Mouse (Mus musculus) hindbrain, embryonic 14.5 days (tissue): Measurements from ENCODE around the gene Gal. TPM values are rescaled to one million over a fixed set of nuclear protein-coding genes. Genes with fewer than 3 reads are reported as not detected.

Source experiments
- ATAC-seq: fragments of 200-750 bp; cut with Nextera tagmentation; 2 replicates; pipeline ENCODE4 v1.8.0; 2017; ENCODE audit warnings: moderate number of reproducible peaks, mild to moderate bottlenecking, moderate TSS enrichment, moderate library complexity; ENCODE audit not compliant: low FRiP score
- DNase-seq: peaks from one replicate; pipeline ENCODE4 v3.0.0-alpha.2; 2015; ENCODE audit warnings: low spot score
- H3K27ac ChIP-seq: fragments of 300-500 bp; sonication (generic); 2 replicates; pipeline ENCODE4 v1.5.1; 2014; ENCODE audit warnings: mild to moderate bottlenecking, moderate library complexity
- H3K27me3 ChIP-seq: fragments of 300-500 bp; sonication (generic); 2 replicates; pipeline ENCODE4 v1.6.1; 2014; ENCODE audit warnings: mild to moderate bottlenecking, low read length, mixed read lengths; ENCODE audit not compliant: control insufficient read depth, insufficient read depth
- H3K36me3 ChIP-seq: fragments of 300-500 bp; sonication (generic); replicated peaks from 2 replicates; pipeline ENCODE4 v1.6.1; 2014; ENCODE audit not compliant: control insufficient read depth, insufficient read depth
- H3K4me1 ChIP-seq: fragments of 300-500 bp; sonication (generic); replicated peaks from 2 replicates; pipeline ENCODE4 v1.6.1; 2014; ENCODE audit warnings: antibody characterized with exemption, low read length, mixed read lengths; ENCODE audit not compliant: control insufficient read depth, insufficient read depth
- H3K4me2 ChIP-seq: fragments of 300-500 bp; sonication (generic); replicated peaks from 2 replicates; pipeline ENCODE4 v1.6.1; 2014; ENCODE audit warnings: mild to moderate bottlenecking, moderate library complexity
- H3K4me3 ChIP-seq: fragments of 300-500 bp; sonication (generic); replicated peaks from 2 replicates; pipeline ENCODE4 v1.5.1; 2014; ENCODE audit warnings: mild to moderate bottlenecking, low read length
- H3K9ac ChIP-seq: fragments of 300-500 bp; sonication (generic); 2 replicates; pipeline ENCODE4 v1.6.1; 2014
- H3K9me3 ChIP-seq: fragments of 300-500 bp; sonication (generic); 2 replicates; pipeline ENCODE4 v1.6.1; 2016; ENCODE audit warnings: low read length; ENCODE audit not compliant: control insufficient read depth
- WGBS: fragments of 180-500 bp; shearing (Covaris S2); extraction: QIAGEN DNeasy Blood & Tissue Kit; methylation state at CpG from one replicate; pipeline ENCODE4 v1.1.7; 2014; 5-methylcytosine and 5-hydroxymethylcytosine counted together
- polyA plus RNA-seq: library from polyadenylated mRNA; unstranded; fragments of >200 nt; fragmentation: Nextera tagmentation; extraction: Ambion mirVana; gene quantifications from 2 replicates; pipeline ENCODE4 v1.2.1, GENCODE M21; 2014

The Gal gene
- polyA plus RNA-seq, 1 experiment from 2014 or later = 22.4 TPM

DNA sequence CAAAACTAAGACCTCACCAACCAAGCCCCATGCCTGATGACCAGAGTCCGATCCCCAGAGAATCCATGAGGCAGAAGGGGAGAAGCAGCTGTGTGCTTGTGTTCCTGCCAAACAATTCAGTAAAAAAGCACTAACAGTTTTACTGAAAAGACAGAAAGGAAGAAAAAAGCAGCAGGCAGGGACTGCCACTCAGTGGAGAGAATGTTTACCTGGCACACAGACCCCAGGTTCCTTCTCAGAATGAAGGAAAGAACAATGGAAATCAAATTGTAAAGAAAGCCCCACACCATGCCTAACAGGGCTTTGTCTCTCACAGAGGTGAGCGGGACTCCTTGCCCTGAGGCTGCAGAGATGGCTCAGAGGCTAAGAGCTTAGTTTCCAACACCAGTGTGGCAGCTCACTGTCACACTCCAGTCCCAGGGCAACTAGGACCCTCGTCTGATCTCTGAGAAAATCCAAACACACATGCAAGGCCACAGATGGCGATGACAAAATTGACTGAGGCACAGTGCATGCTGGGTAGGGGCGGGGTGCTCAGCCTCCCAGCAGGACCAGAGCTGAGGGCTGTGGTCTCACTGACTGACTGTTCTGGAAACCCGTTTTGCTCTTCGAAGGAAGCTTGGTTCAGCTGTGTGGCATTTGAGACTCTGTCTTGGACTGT, 14.9 kb upstream of the Gal start:
- no peaks in the 10 kb centered on the region for H3K27me3 ChIP-seq
- peak; percentile 34; the same call in 1 of the 2 replicates for ATAC-seq
- WGBS = 47% methylated on average over 7 of the region's 7 CpGs
- H3K9me3 ChIP-seq = no peaks in the 10 kb centered on the region
- DNase-seq = no peak
- peak overlapping the region; percentile 62 for H3K27ac ChIP-seq
- H3K4me1 ChIP-seq = no peaks in the 10 kb centered on the region
- no peak overlapping the region for H3K4me2 ChIP-seq
- no peaks in the 10 kb centered on the region for H3K36me3 ChIP-seq
- no peak overlapping the region for H3K4me3 ChIP-seq
- no peak overlapping the region for H3K9ac ChIP-seq

DNA sequence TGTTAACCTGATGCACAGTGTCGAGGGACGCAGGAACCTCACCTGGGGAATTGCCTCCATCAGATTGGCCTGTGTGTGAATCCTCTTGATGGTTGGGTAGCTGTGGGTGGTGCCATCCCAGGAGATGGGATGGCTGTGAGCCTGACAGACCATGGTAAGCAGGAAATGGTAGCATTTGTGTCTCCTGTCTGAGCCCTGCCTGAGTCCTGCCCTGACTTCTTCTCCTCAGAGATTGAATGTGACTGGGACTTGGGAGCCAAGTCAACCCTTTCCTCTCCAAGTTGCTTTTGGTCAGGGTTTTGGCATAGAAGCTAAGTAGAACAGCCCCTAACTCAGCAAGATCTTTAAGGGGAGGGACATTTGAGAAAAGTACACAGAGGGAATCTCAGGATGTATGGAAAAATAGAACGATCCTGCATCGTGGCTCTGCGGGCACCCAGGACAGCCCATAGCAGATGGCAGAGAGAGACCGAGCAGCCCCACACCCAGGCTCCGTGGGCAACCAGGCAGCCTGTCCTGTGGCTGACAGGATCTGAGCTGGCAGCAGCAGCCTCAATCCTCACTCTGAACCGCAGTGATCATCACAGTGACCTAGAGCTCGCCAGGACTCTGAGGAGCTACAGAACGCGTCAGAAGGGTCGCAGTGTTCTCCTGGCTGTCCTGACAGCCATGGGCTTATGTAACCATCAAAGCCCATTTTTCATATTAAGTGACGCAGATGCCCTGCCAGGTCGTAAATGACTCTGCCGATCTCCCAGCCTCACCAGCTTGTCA, 13.9 kb upstream of the Gal start:
- H3K9ac ChIP-seq = no peak overlapping the region
- H3K4me2 ChIP-seq = no peak overlapping the region
- H3K4me1 ChIP-seq = no peaks in the 10 kb centered on the region
- no peaks in the 10 kb centered on the region for H3K27me3 ChIP-seq
- ATAC-seq = no peak
- no peaks in the 10 kb centered on the region for H3K36me3 ChIP-seq
- H3K27ac ChIP-seq = no peak overlapping the region
- DNase-seq = no peak
- H3K4me3 ChIP-seq = no peak overlapping the region
- 71% methylated on average over 15 of the region's 15 CpGs for WGBS
- H3K9me3 ChIP-seq = no peaks in the 10 kb centered on the region

DNA sequence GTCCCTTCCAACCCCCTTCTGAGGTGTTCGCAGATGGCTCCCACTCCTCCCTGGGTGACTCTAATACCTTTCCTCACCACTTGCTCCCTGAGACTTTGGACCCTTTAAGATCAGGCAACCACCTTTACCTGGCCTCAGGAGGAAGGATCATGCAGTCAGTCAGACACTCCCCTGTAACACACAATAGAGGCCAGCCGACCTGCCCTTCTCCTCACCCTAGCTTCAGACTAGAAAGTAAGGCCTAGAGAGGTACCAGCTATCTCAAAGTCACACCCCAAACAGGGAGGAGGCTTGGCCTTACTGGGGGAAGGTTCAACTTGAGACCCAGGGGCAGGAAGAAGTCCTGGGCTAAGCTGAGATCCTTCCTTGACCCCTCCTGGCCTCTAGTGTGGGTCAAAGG, 9.9 kb upstream of the Gal start:
- H3K4me1 ChIP-seq = no peaks in the 10 kb centered on the region
- no peak overlapping the region for H3K27ac ChIP-seq
- H3K4me2 ChIP-seq = no peak overlapping the region
- WGBS = 91% methylated on average over 2 of the region's 2 CpGs
- no peaks in the 10 kb centered on the region for H3K27me3 ChIP-seq
- no peaks in the 10 kb centered on the region for H3K36me3 ChIP-seq
- H3K9me3 ChIP-seq = no peaks in the 10 kb centered on the region
- H3K4me3 ChIP-seq = no peak overlapping the region
- DNase-seq = no peak
- ATAC-seq = no peak
- no peak overlapping the region for H3K9ac ChIP-seq

DNA sequence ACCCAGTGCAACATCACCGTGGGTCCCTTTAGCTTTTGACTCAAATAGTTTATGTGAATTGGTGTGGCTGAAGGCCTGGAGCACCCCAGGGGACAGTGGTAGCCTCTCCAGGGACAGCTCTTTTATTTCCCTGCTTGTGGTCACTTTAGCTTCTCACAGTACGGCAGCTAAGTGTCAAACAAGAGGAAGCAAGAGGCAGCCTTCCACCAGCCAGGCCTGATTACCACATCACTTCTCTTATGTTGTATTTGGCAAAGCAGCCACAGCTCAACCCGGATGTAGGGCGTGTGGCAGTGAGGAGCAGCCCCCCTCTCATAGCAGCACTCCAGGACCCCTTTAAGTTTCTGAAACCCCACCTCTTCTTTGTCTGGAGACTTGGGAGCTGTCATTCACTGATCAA, 8.6 kb upstream of the Gal start:
- no peak for ATAC-seq
- no peak overlapping the region for H3K4me3 ChIP-seq
- H3K27me3 ChIP-seq = no peaks in the 10 kb centered on the region
- H3K36me3 ChIP-seq = no peaks in the 10 kb centered on the region
- no peak overlapping the region for H3K27ac ChIP-seq
- no peak overlapping the region for H3K9ac ChIP-seq
- no peak for DNase-seq
- H3K4me1 ChIP-seq = no peaks in the 10 kb centered on the region
- H3K4me2 ChIP-seq = no peak overlapping the region
- H3K9me3 ChIP-seq = no peaks in the 10 kb centered on the region
- WGBS = 67% methylated on average over 4 of the region's 4 CpGs

DNA sequence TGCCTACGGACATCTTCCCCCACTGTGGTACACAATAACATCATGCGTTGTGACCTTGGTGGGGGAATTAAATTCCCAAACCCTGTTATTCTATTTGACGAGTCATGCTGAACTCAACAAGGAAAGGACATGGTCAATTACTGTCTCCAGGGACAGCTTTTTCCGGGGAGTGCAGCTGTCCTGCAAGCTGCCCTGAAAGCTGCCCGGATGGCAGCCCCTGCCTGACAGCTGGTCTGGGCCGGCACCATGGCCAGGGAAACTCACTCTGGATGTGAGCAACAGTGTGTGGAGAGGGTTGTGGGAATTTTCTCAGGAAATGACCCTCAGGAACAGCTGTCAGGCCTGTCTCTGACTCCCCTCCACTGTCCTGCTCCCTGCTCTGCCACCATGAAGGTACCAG, 8.1 kb upstream of the Gal start:
- 20% methylated on average over 6 of the region's 6 CpGs for WGBS
- no peak overlapping the region for H3K4me2 ChIP-seq
- H3K4me3 ChIP-seq = no peak overlapping the region
- ATAC-seq = no peak
- no peaks in the 10 kb centered on the region for H3K9me3 ChIP-seq
- no peaks in the 10 kb centered on the region for H3K4me1 ChIP-seq
- no peaks in the 10 kb centered on the region for H3K27me3 ChIP-seq
- H3K27ac ChIP-seq = no peak overlapping the region
- no peaks in the 10 kb centered on the region for H3K36me3 ChIP-seq
- DNase-seq = no peak
- no peak overlapping the region for H3K9ac ChIP-seq

DNA sequence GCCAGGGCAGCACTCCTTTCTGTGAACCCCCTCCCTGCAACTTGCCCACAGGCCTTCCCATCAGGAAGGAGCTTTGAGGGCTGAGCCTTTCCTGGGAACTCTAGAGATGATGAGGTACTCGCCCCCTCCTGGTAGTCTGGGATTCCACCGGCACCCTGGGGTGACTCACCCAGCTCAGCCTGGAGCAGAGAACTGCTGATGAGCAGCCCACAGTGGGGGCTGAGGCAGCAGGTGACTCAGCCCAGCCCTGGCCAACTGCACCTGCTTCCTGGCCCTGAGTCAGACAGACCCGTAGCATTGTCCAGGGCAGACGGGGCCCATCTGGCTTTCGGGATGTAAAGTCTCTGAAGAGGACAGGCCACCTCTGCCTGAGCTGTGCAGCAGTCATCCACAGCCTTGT, 4.9 kb upstream of the Gal start:
- H3K27ac ChIP-seq = no peak overlapping the region
- 0 out of 2 replicates have a peak, but pooled peaks have one; percentile 28 for ATAC-seq
- WGBS = 51% methylated on average over 5 of the region's 5 CpGs
- H3K9me3 ChIP-seq = no peaks in the 10 kb centered on the region
- DNase-seq = no peak
- no peaks in the 10 kb centered on the region for H3K4me1 ChIP-seq
- H3K36me3 ChIP-seq = no peaks in the 10 kb centered on the region
- no peak overlapping the region for H3K4me2 ChIP-seq
- H3K27me3 ChIP-seq = peaks cover 12% of the 10 kb centered on the region
- H3K9ac ChIP-seq = no peak overlapping the region
- no peak overlapping the region for H3K4me3 ChIP-seq

DNA sequence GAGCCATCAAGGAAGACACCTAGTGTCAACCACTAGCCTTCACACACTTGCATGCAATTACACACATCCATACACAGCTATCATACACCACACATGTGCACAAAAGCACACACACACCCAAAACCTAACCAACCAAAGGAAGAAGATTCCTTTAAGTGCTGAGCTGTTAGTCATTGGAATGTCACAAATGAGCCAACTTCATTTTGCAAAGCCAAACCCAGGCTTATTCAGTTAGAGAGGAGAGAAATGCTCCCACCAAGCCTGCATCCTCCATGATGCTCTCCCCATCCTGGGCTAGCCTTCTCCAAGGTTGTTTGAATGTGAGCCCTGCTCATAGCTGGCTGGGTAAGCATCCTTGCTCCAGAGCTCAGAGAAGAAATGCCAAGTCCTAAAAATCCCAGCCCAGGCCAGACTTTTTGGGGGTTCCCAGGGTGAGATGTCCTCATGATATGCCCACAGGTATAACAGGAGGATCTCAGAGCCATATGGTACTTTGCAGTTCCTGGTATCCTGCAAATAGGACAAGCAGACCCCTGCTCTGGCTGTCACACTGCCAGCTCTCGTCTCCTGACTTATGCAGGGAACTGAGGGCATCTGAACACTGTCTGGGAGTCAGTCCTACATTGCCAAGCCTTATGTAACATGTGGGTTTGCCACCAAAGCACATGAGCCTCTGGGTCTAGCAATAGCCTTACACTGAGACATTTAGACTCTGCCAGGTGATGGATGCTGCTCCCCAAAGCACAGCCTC, 8.6 kb downstream of the Gal start:
- Histone ChIP-seq H3K4me1 (no peaks in the 10 kb centered on the region), H3K4me3 (no peak overlapping the region), H3K36me3 (no peaks in the 10 kb centered on the region), H3K27ac (no peak overlapping the region), H3K27me3 (no peaks in the 10 kb centered on the region), H3K9ac (no peak overlapping the region), H3K4me2 (no peak overlapping the region), H3K9me3 (no peaks in the 10 kb centered on the region)
- ATAC-seq = no peak
- no peak for DNase-seq
- WGBS = 48% methylated on average over 1 of the region's 1 CpGs

DNA sequence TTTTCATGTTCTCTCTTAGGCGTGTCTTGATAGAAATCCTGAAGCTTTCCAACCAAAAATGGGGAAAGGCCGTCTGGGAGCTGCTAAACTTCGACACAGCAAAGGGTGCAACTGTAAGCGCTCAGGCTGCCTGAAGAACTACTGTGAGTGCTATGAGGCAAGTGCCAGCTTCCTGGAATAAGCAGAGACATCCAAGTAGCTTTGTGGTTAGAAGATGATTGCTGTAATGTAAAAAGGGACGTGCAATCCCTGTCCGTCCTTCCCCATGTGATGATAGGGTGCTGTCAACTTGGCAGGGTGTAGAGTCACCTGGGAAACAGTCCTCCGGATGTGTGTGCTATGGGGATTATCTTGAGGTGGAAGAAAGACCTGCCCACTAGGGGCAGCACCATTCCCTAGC, 10.3 kb downstream of the Gal start:
- 87% methylated on average over 7 of the region's 7 CpGs for WGBS
- no peak for DNase-seq
- H3K4me3 ChIP-seq = no peak overlapping the region
- H3K36me3 ChIP-seq = no peaks in the 10 kb centered on the region
- no peak overlapping the region for H3K4me2 ChIP-seq
- no peaks in the 10 kb centered on the region for H3K27me3 ChIP-seq
- no peak for ATAC-seq
- no peak overlapping the region for H3K27ac ChIP-seq
- no peaks in the 10 kb centered on the region for H3K9me3 ChIP-seq
- H3K9ac ChIP-seq = no peak overlapping the region
- H3K4me1 ChIP-seq = no peaks in the 10 kb centered on the region

DNA sequence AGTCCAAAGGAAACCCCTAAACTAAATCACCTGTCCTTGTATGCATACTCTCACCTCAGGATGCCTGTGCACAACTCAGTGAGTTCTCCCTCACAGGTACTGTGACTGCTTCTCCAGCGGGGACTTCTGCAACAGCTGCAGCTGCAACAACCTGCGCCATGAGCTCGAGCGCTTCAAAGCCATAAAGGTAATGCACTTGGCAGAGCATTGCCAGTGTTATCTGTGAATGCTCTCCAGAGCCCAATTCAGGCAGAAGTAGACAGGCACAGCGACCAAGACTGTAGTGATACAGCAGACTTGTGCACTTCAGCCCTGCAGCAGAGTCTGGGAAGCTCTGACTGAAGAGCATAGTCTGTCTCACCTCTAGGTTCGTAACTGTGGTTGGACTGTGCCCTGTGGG, 12.0 kb downstream of the Gal start:
- Histone ChIP-seq H3K4me2 (no peak overlapping the region), H3K27me3 (no peaks in the 10 kb centered on the region), H3K36me3 (no peaks in the 10 kb centered on the region), H3K9ac (no peak overlapping the region), H3K4me3 (no peak overlapping the region), H3K9me3 (no peaks in the 10 kb centered on the region), H3K27ac (no peak overlapping the region), H3K4me1 (no peaks in the 10 kb centered on the region)
- ATAC-seq (no peak), DNase-seq (no peak)
- 82% methylated on average over 6 of the region's 6 CpGs for WGBS
